Mouse (Mus musculus) neural tube, embryonic 11.5 days (tissue): ENCODE data around the gene Tcf7l1. TPM values are rescaled to one million over a fixed set of nuclear protein-coding genes. Genes with fewer than 3 reads are reported as not detected.

Experiments used
- ATAC-seq: fragments of 200-750 bp; cut with Nextera tagmentation; 2 replicates; pipeline ENCODE4 v1.8.0; 2017; ENCODE audit warnings: moderate number of reproducible peaks, mild to moderate bottlenecking, moderate TSS enrichment, moderate library complexity; ENCODE audit not compliant: insufficient read depth, low FRiP score, low TSS enrichment
- DNase-seq: peaks from one replicate; pipeline ENCODE4 v3.0.0-alpha.2; 2015; ENCODE audit warnings: low spot score
- H3K27ac ChIP-seq: fragments of 300-500 bp; sonication (generic); 2 replicates; pipeline ENCODE4 v1.5.1; 2014; ENCODE audit warnings: low read depth, mild to moderate bottlenecking, low read length
- H3K27me3 ChIP-seq: fragments of 300-500 bp; sonication (generic); 2 replicates; pipeline ENCODE4 v1.6.1; 2014; ENCODE audit warnings: mild to moderate bottlenecking, low read length, mixed read lengths; ENCODE audit not compliant: control insufficient read depth, insufficient read depth
- H3K36me3 ChIP-seq: fragments of 300-500 bp; sonication (generic); 2 replicates; pipeline ENCODE4 v1.6.1; 2014; ENCODE audit warnings: mild to moderate bottlenecking, low read length, moderate library complexity, mixed read lengths; ENCODE audit not compliant: control insufficient read depth, insufficient read depth
- H3K4me1 ChIP-seq: fragments of 300-500 bp; sonication (generic); 2 replicates; pipeline ENCODE4 v1.6.1; 2014; ENCODE audit warnings: low read length, mixed read lengths; ENCODE audit not compliant: control insufficient read depth, insufficient read depth
- H3K4me2 ChIP-seq: fragments of 300-500 bp; sonication (generic); 2 replicates; pipeline ENCODE4 v1.6.1; 2014; ENCODE audit warnings: low read depth, mild to moderate bottlenecking, moderate library complexity
- H3K4me3 ChIP-seq: fragments of 300-500 bp; sonication (generic); 2 replicates; pipeline ENCODE4 v1.5.1; 2014; ENCODE audit warnings: low read depth, low read length
- H3K9ac ChIP-seq: fragments of 300-500 bp; sonication (generic); 2 replicates; pipeline ENCODE4 v1.6.1; 2014; ENCODE audit warnings: mild to moderate bottlenecking, low read length
- H3K9me3 ChIP-seq: fragments of 300-500 bp; sonication (generic); 2 replicates; pipeline ENCODE4 v1.6.1; 2016; ENCODE audit warnings: low read length; ENCODE audit not compliant: control insufficient read depth
- WGBS: fragments of 180-500 bp; shearing (Covaris S2); extraction: QIAGEN DNeasy Blood & Tissue Kit; methylation state at CpG from one replicate; pipeline ENCODE4 v1.1.7; 2014; 5-methylcytosine and 5-hydroxymethylcytosine counted together
- polyA plus RNA-seq: library from polyadenylated mRNA; unstranded; fragments of >200 nt; fragmentation: Nextera tagmentation; extraction: Ambion mirVana; gene quantifications from 2 replicates; pipeline ENCODE4 v1.2.1, GENCODE M21; 2014

Gene Tcf7l1
- polyA plus RNA-seq, 1 experiment from 2014 or later = 21.8 TPM

GRCm38 (mm10) chr6:72678631-72679030 is 110.4 kb downstream of the Tcf7l1 start:
- no peak overlapping the region for H3K4me2 ChIP-seq
- H3K27ac ChIP-seq = no peak overlapping the region
- ATAC-seq = no peak

GRCm38 (mm10) chr6:72677510-72678220 is 111.4 kb downstream of the Tcf7l1 start:
- no peak overlapping the region; the same call in 1 of the 2 replicates for H3K4me3 ChIP-seq
- H3K36me3 ChIP-seq = no peaks in the 10 kb centered on the region
- peak overlapping the region; percentile 53; the same call in 1 of the 2 replicates for H3K27ac ChIP-seq
- 6% methylated on average over 11 of the region's 11 CpGs for WGBS
- peak overlapping the region; percentile 47 for H3K4me2 ChIP-seq
- peak overlapping the region; percentile 37; the same call in 1 of the 2 replicates for H3K9ac ChIP-seq
- H3K9me3 ChIP-seq = no peaks in the 10 kb centered on the region
- peaks cover 38% of the 10 kb centered on the region for H3K4me1 ChIP-seq
- peak; percentile 80 for DNase-seq
- peak; percentile 83 for ATAC-seq
- no peaks in the 10 kb centered on the region for H3K27me3 ChIP-seq

More at GRCm38 (mm10) chr6:72678631-72679030, 110.4 kb downstream of the Tcf7l1 start:
- H3K4me3 ChIP-seq = no peak overlapping the region
- H3K4me1 ChIP-seq = peaks cover 34% of the 10 kb centered on the region
- H3K9ac ChIP-seq = no peak overlapping the region
- no peaks in the 10 kb centered on the region for H3K36me3 ChIP-seq
- H3K27me3 ChIP-seq = no peaks in the 10 kb centered on the region
- no peaks in the 10 kb centered on the region for H3K9me3 ChIP-seq
- DNase-seq = no peak
- WGBS = 48% methylated on average over 9 of the region's 9 CpGs

- H3K4me3 ChIP-seq = no peak overlapping the region; the same call in 1 of the 2 replicates
- no peaks in the 10 kb centered on the region for H3K27me3 ChIP-seq
- no peak for ATAC-seq
Measured at GRCm38 (mm10) chr6:72677079-72677478, 112.0 kb downstream of the Tcf7l1 start.

GRCm38 (mm10) chr6:72676376-72676775 is 112.7 kb downstream of the Tcf7l1 start:
- Histone ChIP-seq H3K36me3 (no peaks in the 10 kb centered on the region), H3K27me3 (no peaks in the 10 kb centered on the region), H3K9ac (no peak overlapping the region), H3K4me2 (no peak overlapping the region), H3K4me3 (no peak overlapping the region), H3K4me1 (peaks cover 32% of the 10 kb centered on the region), H3K27ac (no peak overlapping the region), H3K9me3 (no peaks in the 10 kb centered on the region)
- 34% methylated on average over 2 of the region's 2 CpGs for WGBS
- no peak for DNase-seq
- ATAC-seq = no peak

More at GRCm38 (mm10) chr6:72677079-72677478, 112.0 kb downstream of the Tcf7l1 start:
- DNase-seq = no peak
- Histone ChIP-seq H3K4me2 (peak overlapping the region; percentile 47), H3K9ac (peak overlapping the region; percentile 37; the same call in 1 of the 2 replicates), H3K9me3 (no peaks in the 10 kb centered on the region), H3K27ac (peak overlapping the region; percentile 53; the same call in 1 of the 2 replicates), H3K4me1 (peaks cover 36% of the 10 kb centered on the region), H3K36me3 (no peaks in the 10 kb centered on the region)
- WGBS = 2% methylated on average over 10 of the region's 10 CpGs

GRCm38 (mm10) chr6:72673751-72674150 is 115.3 kb downstream of the Tcf7l1 start:
- no peak for ATAC-seq
- H3K4me1 ChIP-seq = peaks cover 30% of the 10 kb centered on the region
- DNase-seq = no peak
- H3K27ac ChIP-seq = no peak overlapping the region
- no peak overlapping the region for H3K4me2 ChIP-seq
- no peaks in the 10 kb centered on the region for H3K36me3 ChIP-seq
- H3K27me3 ChIP-seq = no peaks in the 10 kb centered on the region
- no peaks in the 10 kb centered on the region for H3K9me3 ChIP-seq
- no peak overlapping the region for H3K4me3 ChIP-seq
- no peak overlapping the region for H3K9ac ChIP-seq

- Histone ChIP-seq H3K9me3 (no peaks in the 10 kb centered on the region), H3K4me2 (no peak overlapping the region), H3K4me1 (0 out of 2 replicates have a peak, but pooled peaks cover 7% of the 10 kb centered on the region), H3K27me3 (no peaks in the 10 kb centered on the region), H3K27ac (no peak overlapping the region), H3K36me3 (no peaks in the 10 kb centered on the region), H3K9ac (no peak overlapping the region), H3K4me3 (no peak overlapping the region)
- ATAC-seq (no peak), DNase-seq (no peak)
- 82% methylated on average over 8 of the region's 8 CpGs for WGBS
Measured at GRCm38 (mm10) chr6:72671129-72671528, 117.9 kb downstream of the Tcf7l1 start.

GRCm38 (mm10) chr6:72667021-72667420 is 122.0 kb downstream of the Tcf7l1 start:
- Histone ChIP-seq H3K4me1 (no peaks in the 10 kb centered on the region), H3K4me3 (no peak overlapping the region), H3K9me3 (no peaks in the 10 kb centered on the region), H3K27me3 (no peaks in the 10 kb centered on the region), H3K4me2 (no peak overlapping the region), H3K9ac (no peak overlapping the region), H3K27ac (no peak overlapping the region), H3K36me3 (no peaks in the 10 kb centered on the region)
- ATAC-seq (no peak), DNase-seq (no peak)
- WGBS = 65% methylated on average over 4 of the region's 4 CpGs

GRCm38 (mm10) chr6:72664290-72664689 is 124.8 kb downstream of the Tcf7l1 start:
- 86% methylated on average over 8 of the region's 8 CpGs for WGBS
- Histone ChIP-seq H3K4me3 (no peak overlapping the region), H3K4me2 (no peak overlapping the region)

GRCm38 (mm10) chr6:72663000-72663399 is 126.1 kb downstream of the Tcf7l1 start:
- ATAC-seq = no peak
- DNase-seq = no peak
- Histone ChIP-seq H3K27me3 (no peaks in the 10 kb centered on the region), H3K27ac (no peak overlapping the region), H3K9ac (no peak overlapping the region), H3K4me2 (no peak overlapping the region), H3K36me3 (no peaks in the 10 kb centered on the region), H3K9me3 (no peaks in the 10 kb centered on the region), H3K4me1 (no peaks in the 10 kb centered on the region), H3K4me3 (no peak overlapping the region)
- 15% methylated on average over 1 of the region's 1 CpGs for WGBS

More at GRCm38 (mm10) chr6:72664290-72664689, 124.8 kb downstream of the Tcf7l1 start:
- Histone ChIP-seq H3K4me1 (no peaks in the 10 kb centered on the region), H3K27ac (no peak overlapping the region), H3K9me3 (no peaks in the 10 kb centered on the region), H3K36me3 (no peaks in the 10 kb centered on the region), H3K9ac (no peak overlapping the region), H3K27me3 (no peaks in the 10 kb centered on the region)
- ATAC-seq (no peak), DNase-seq (no peak)
